ENCODE assay signal across 8 mouse cellular contexts in the genomic region with DNA sequence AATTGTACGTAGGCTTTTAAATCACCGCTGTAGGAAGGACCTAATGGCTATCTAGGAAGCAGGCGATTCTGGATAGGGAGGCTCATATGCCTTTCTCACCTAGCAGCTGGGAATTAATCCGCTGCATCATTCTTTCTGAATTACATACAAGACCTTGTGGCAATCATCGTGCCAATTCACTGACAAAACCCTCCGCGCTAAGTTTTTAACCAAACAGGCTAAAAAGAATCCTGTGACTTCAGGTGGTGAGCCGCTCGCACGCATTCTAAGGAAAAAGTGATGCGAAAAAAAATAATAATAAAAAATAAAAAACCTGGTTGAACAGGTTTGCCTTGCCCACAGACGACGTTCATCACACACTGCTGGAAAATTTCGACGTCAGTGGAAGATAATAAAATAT. TPM values are rescaled to one million over a fixed set of nuclear protein-coding genes. Genes with fewer than 3 reads are reported as not detected.
A peak's percentile ranks its signal among the peaks of the same experiment; 100 is the strongest.
DNase-seq lines count a peak whose midpoint lies in the region; ATAC-seq and TF ChIP-seq lines count a peak whose summit lies in the region.

No protein-coding gene starts in this region.

- H3K27me3 ChIP-seq in heart, embryonic 12.5 days (replicated peaks): no peaks in the 10 kb centered on the region
- H3K27me3 ChIP-seq in E14TG2a.4 (ENCODE audit: insufficient read depth, low read length): peaks cover 20% of the 10 kb centered on the region
- no peaks in the 10 kb centered on the region for H3K27me3 ChIP-seq in hindbrain, embryonic 11.5 days (ENCODE audit: control insufficient read depth, insufficient read depth, low read length)
- no peaks in the 10 kb centered on the region for H3K27me3 ChIP-seq in lung, embryonic 15.5 days
- no peaks in the 10 kb centered on the region for H3K27me3 ChIP-seq in splenic B cell, adult 2 months (ENCODE audit: control insufficient read depth, insufficient read depth, low read length, poor library complexity, severe bottlenecking)

- 1% methylated on average over 15 of the region's 15 CpGs for WGBS in heart, embryonic 12.5 days
- WGBS in hindbrain, embryonic 11.5 days: 1% methylated on average over 15 of the region's 15 CpGs
- 6% methylated on average over 15 of the region's 15 CpGs for WGBS in lung, embryonic 15.5 days

- no peak for TF ChIP-seq CTCF in E14TG2a.4 (conservative IDR thresholded peaks at IDR 0.05; ENCODE audit: low read length)

- H3K4me3 ChIP-seq in heart, embryonic 12.5 days: peak overlapping the region; percentile 91
- peak overlapping the region; percentile 85 for H3K4me3 ChIP-seq in E14TG2a.4 (replicated peaks; ENCODE audit: low read length)
- H3K4me3 ChIP-seq in hindbrain, embryonic 11.5 days (ENCODE audit: low read depth, low read length): peak overlapping the region; percentile 79
- peak overlapping the region; percentile 94 for H3K4me3 ChIP-seq in lung, embryonic 15.5 days

- no peaks in the 10 kb centered on the region for H3K4me1 ChIP-seq in heart, embryonic 12.5 days (replicated peaks)
- H3K4me1 ChIP-seq in E14TG2a.4 (replicated peaks; ENCODE audit: low read depth, low read length): peaks cover 16% of the 10 kb centered on the region
- H3K4me1 ChIP-seq in hindbrain, embryonic 11.5 days (replicated peaks; ENCODE audit: control insufficient read depth, insufficient read depth, low read length): no peaks in the 10 kb centered on the region
- H3K4me1 ChIP-seq in lung, embryonic 15.5 days: peaks cover 13% of the 10 kb centered on the region

- no peak for ATAC-seq in heart, embryonic 12.5 days (ENCODE audit: insufficient number of reproducible peaks, low FRiP score)
- ATAC-seq in hindbrain, embryonic 11.5 days (ENCODE audit: low FRiP score): no peak
- ATAC-seq in lung, embryonic 15.5 days (ENCODE audit: borderline replicate concordance, extremely low read depth, low FRiP score, low TSS enrichment): no peak

- H3K27ac ChIP-seq in heart, embryonic 12.5 days (ENCODE audit: poor library complexity, severe bottlenecking): no peak overlapping the region
- H3K27ac ChIP-seq in hindbrain, embryonic 11.5 days (ENCODE audit: low read depth, low read length): no peak overlapping the region
- no peak overlapping the region for H3K27ac ChIP-seq in lung, embryonic 15.5 days

- peak overlapping the region; percentile 89 for H3K4me2 ChIP-seq in heart, embryonic 12.5 days
- H3K4me2 ChIP-seq in hindbrain, embryonic 11.5 days (replicated peaks; ENCODE audit: low read depth, low read length): peak overlapping the region; percentile 69
- H3K4me2 ChIP-seq in lung, embryonic 15.5 days: peak overlapping the region; percentile 91

- H3K9me3 ChIP-seq in heart, embryonic 12.5 days (replicated peaks): no peaks in the 10 kb centered on the region
- no peaks in the 10 kb centered on the region for H3K9me3 ChIP-seq in E14TG2a.4 (ENCODE audit: low read length)
- H3K9me3 ChIP-seq in hindbrain, embryonic 11.5 days (ENCODE audit: control insufficient read depth, low read length): no peaks in the 10 kb centered on the region
- no peaks in the 10 kb centered on the region for H3K9me3 ChIP-seq in lung, embryonic 15.5 days

- peaks cover 5% of the 10 kb centered on the region; the same call in 1 of the 2 replicates for H3K36me3 ChIP-seq in heart, embryonic 12.5 days
- no peaks in the 10 kb centered on the region for H3K36me3 ChIP-seq in E14TG2a.4 (ENCODE audit: insufficient read depth, low read length)
- H3K36me3 ChIP-seq in hindbrain, embryonic 11.5 days (ENCODE audit: control insufficient read depth, insufficient read depth, low read length): no peaks in the 10 kb centered on the region
- no peaks in the 10 kb centered on the region for H3K36me3 ChIP-seq in lung, embryonic 15.5 days
- H3K36me3 ChIP-seq in splenic B cell, adult 2 months (ENCODE audit: control insufficient read depth, insufficient read depth, low read length, poor library complexity, severe bottlenecking): no peaks in the 10 kb centered on the region

- H3K9ac ChIP-seq in heart, embryonic 12.5 days: peak overlapping the region; percentile 96
- no peak overlapping the region for H3K9ac ChIP-seq in hindbrain, embryonic 11.5 days (ENCODE audit: low read depth, low read length)
- peak overlapping the region; percentile 95 for H3K9ac ChIP-seq in lung, embryonic 15.5 days

- DNase-seq in heart, postnatal 25 days (ENCODE audit: low spot score): no peak
- DNase-seq in cerebellum, postnatal 14 days: peak; percentile 25 to 44
- DNase-seq in hindbrain, embryonic 11.5 days (ENCODE audit: low spot score): peak; percentile 53
- DNase-seq in splenic B cell, adult 2 months (ENCODE audit: low read depth, low spot score): peak; percentile 33
- DNase-seq in ovary, postnatal 14 days (ENCODE audit: low spot score): no peak

- intact Hi-C loops in heart, postnatal 25 days (cut with DNase I): no loop called here

RNA-seq across cellular contexts. Expression of a gene that starts 1.1 kb away (rescaled TPM):
- 5.2 and 6.1 TPM in 2 replicates for polyA plus RNA-seq in heart, embryonic 12.5 days (2016; fragmentation: Nextera tagmentation; extraction: Ambion mirVana)
- total RNA-seq in heart, postnatal 25 days (2021): 10 to 100 TPM in 1 of 2 experiments, 1 to 10 TPM in 1; 9.5 to 12.2 TPM
- 6.1 and 7.6 TPM in 2 replicates for polyA plus RNA-seq in hindbrain, embryonic 11.5 days (2014; fragmentation: Nextera tagmentation; extraction: Ambion mirVana)
- polyA plus RNA-seq in lung, embryonic 15.5 days (2015; fragmentation: Nextera tagmentation; extraction: Ambion mirVana): 3.9 and 4.4 TPM in 2 replicates

Comparison
In these comparisons a context has a peak if more than half of its experiments do, and no peak if none do; other contexts are left out.
1. DNase-seq: peak in cerebellum, postnatal 14 days (2 of 2), hindbrain, embryonic 11.5 days (single experiment) and splenic B cell, adult 2 months (single experiment); none in heart, postnatal 25 days (single experiment) and ovary, postnatal 14 days (single experiment).
2. Peak in every context shown above with its lines, with median percentiles within 50 percentile points of each other: H3K4me2 ChIP-seq and H3K4me3 ChIP-seq.